Comparison of ENCODE assay signal across 8 mouse cellular contexts in the genomic region with DNA sequence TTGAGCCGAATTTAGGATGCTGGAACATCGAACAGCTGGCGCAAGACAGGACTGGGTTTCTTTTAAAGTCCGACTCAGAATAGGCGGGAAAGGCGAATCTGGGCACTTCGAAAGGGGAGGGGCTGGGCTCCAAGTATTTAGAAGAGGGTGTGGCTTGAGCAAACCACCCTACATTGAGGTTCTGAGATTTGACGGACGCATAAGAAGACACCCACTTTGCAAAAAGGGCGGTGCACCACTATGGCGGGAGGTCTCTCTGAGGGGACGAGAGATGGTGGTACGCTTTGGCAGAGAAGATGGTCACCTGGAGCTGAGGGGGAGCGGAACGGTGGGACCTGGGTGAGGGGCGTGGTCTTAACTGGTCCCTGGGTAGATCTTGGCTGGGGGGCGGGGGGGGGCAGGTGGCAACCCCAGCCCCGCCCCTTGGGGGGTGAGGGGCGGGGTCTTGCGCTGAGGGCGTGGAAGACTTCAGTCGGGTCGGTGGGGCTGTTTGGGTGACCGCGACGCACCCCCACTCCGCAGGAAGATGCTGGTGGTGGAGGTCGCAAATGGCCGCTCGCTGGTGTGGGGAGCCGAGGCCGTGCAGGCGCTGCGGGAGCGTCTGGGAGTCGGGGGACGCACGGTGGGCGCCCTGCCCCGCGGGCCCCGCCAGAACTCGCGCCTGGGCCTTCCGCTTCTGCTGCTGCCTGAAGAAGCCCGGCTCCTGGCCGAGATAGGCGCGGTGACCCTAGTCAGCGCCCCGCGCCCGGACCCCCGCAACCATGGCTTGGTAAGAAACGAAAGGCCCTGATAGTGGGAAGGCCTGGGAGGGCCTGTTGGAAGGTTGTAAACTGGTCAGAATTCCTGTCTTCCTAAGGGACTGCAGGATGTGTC. TPM values are rescaled to one million over a fixed set of nuclear protein-coding genes. Genes with fewer than 3 reads are reported as not detected.
A peak's percentile ranks its signal among the peaks of the same experiment; 100 is the strongest.
DNase-seq lines count a peak whose midpoint lies in the region; ATAC-seq and TF ChIP-seq lines count a peak whose summit lies in the region.

No protein-coding gene starts in this region.

- no peaks in the 10 kb centered on the region for H3K9me3 ChIP-seq in E14TG2a.4 (ENCODE audit: low read length)
- H3K9me3 ChIP-seq in heart, embryonic 15.5 days (replicated peaks), result no peaks in the 10 kb centered on the region
- no peaks in the 10 kb centered on the region for H3K9me3 ChIP-seq in neural tube, embryonic 14.5 days (ENCODE audit: control insufficient read depth, low read length)

- TF ChIP-seq POLR2A in embryonic fibroblast, embryonic 13.5 days (IDR thresholded peaks at IDR 0.05; ENCODE audit: low read depth, low read length), result peak; percentile 55; the same call in 1 of the 2 replicates
- TF ChIP-seq POLR2A in lung, adult 2 months (IDR thresholded peaks at IDR 0.05; ENCODE audit: borderline replicate concordance, extremely low read depth, low read depth, low read length), result no peak

- peak overlapping the region; percentile 94 for H3K9ac ChIP-seq in heart, embryonic 15.5 days
- peak overlapping the region; percentile 76 for H3K9ac ChIP-seq in neural tube, embryonic 14.5 days (replicated peaks; ENCODE audit: low read depth, low read length)

- peak; percentile 60 for ATAC-seq in heart, embryonic 15.5 days (replicated peaks; ENCODE audit: insufficient number of reproducible peaks, insufficient read depth, low FRiP score, low read depth)
- ATAC-seq in neural tube, embryonic 14.5 days (ENCODE audit: low read depth), result peak; percentile 42

- H3K27me3 ChIP-seq in E14TG2a.4 (ENCODE audit: insufficient read depth, low read length), result peaks cover 13% of the 10 kb centered on the region
- no peaks in the 10 kb centered on the region for H3K27me3 ChIP-seq in heart, embryonic 15.5 days
- no peaks in the 10 kb centered on the region for H3K27me3 ChIP-seq in neural tube, embryonic 14.5 days (ENCODE audit: control insufficient read depth, insufficient read depth, low read length)

- peak overlapping the region; percentile 91 for H3K27ac ChIP-seq in embryonic fibroblast, embryonic 13.5 days (ENCODE audit: insufficient read depth, low read length)
- H3K27ac ChIP-seq in heart, embryonic 15.5 days, result peak overlapping the region; percentile 97
- H3K27ac ChIP-seq in neural tube, embryonic 14.5 days (ENCODE audit: low read depth, low read length), result peak overlapping the region; percentile 85

- peak; percentile 84 for DNase-seq in brain, adult 2 months (ENCODE audit: low read depth, low spot score)
- peak; percentile 86 for DNase-seq in kidney, postnatal 10 days
- peak; percentile 58 for DNase-seq in lung, adult 2 months
- DNase-seq in testis, postnatal 10 days (ENCODE audit: low spot score), result peak; percentile 83

- H3K4me2 ChIP-seq in heart, embryonic 15.5 days, result peak overlapping the region; percentile 94
- H3K4me2 ChIP-seq in neural tube, embryonic 14.5 days (ENCODE audit: low read depth, low read length), result peak overlapping the region; percentile 78

- no peak for TF ChIP-seq CTCF in E14TG2a.4 (conservative IDR thresholded peaks at IDR 0.05; ENCODE audit: low read length)
- no peak for TF ChIP-seq CTCF in embryonic fibroblast, embryonic 13.5 days (IDR thresholded peaks at IDR 0.05; ENCODE audit: borderline replicate concordance, insufficient read depth, low read length)
- no peak for TF ChIP-seq CTCF in lung, adult 2 months (IDR thresholded peaks at IDR 0.05; ENCODE audit: insufficient read depth, low read length)

- under 1% methylated on average over 55 of the region's 55 CpGs for WGBS in heart, embryonic 15.5 days
- WGBS in lung, adult 2 months, result 1% methylated on average over 48 of the region's 55 CpGs
- under 1% methylated on average over 47 of the region's 55 CpGs for WGBS in neural tube, embryonic 14.5 days

- H3K4me3 ChIP-seq in E14TG2a.4 (replicated peaks; ENCODE audit: low read length), result peak overlapping the region; percentile 92
- peak overlapping the region; percentile 80 for H3K4me3 ChIP-seq in embryonic fibroblast, embryonic 13.5 days (ENCODE audit: insufficient read depth, low read length)
- peak overlapping the region; percentile 70 for H3K4me3 ChIP-seq in heart, embryonic 15.5 days
- peak overlapping the region; percentile 60 for H3K4me3 ChIP-seq in lung, adult 2 months (replicated peaks; ENCODE audit: extremely low read depth, low read depth, low read length)
- H3K4me3 ChIP-seq in neural tube, embryonic 14.5 days (ENCODE audit: low read depth, low read length), result peak overlapping the region; percentile 56

- H3K4me1 ChIP-seq in E14TG2a.4 (replicated peaks; ENCODE audit: low read depth, low read length), result peaks cover 27% of the 10 kb centered on the region
- H3K4me1 ChIP-seq in embryonic fibroblast, embryonic 13.5 days (ENCODE audit: control insufficient read depth, insufficient read depth, low read length), result no peaks in the 10 kb centered on the region; the same call in 1 of the 2 replicates
- H3K4me1 ChIP-seq in heart, embryonic 15.5 days (replicated peaks), result peaks cover 21% of the 10 kb centered on the region
- no peaks in the 10 kb centered on the region for H3K4me1 ChIP-seq in lung, adult 2 months (ENCODE audit: control insufficient read depth, insufficient read depth, low read length)
- H3K4me1 ChIP-seq in neural tube, embryonic 14.5 days (ENCODE audit: control insufficient read depth, insufficient read depth, low read length), result peaks cover 16% of the 10 kb centered on the region; the same call in 1 of the 2 replicates

- H3K36me3 ChIP-seq in E14TG2a.4 (ENCODE audit: insufficient read depth, low read length), result peaks cover 56% of the 10 kb centered on the region
- peaks cover 32% of the 10 kb centered on the region for H3K36me3 ChIP-seq in heart, embryonic 15.5 days
- 0 out of 2 replicates have a peak, but pooled peaks cover 4% of the 10 kb centered on the region for H3K36me3 ChIP-seq in neural tube, embryonic 14.5 days (ENCODE audit: control insufficient read depth, insufficient read depth, low read length)

RNA-seq across cellular contexts. Expression of a gene that starts 1.0 kb away (rescaled TPM):
- 82.2 and 94.6 TPM in 2 replicates for polyA plus RNA-seq in embryonic fibroblast, embryonic 13.5 days (2011; ENCODE audit: insufficient read length, low read depth, missing spikeins)
- 30.1 and 44.1 TPM in 2 replicates for polyA plus RNA-seq in heart, embryonic 15.5 days (2015; fragmentation: Nextera tagmentation; extraction: Ambion mirVana)
- 59.9 and 60.1 TPM in 2 replicates for polyA plus RNA-seq in lung, adult 2 months (2012; rRNA removed)
- polyA plus RNA-seq in neural tube, embryonic 14.5 days (2014; fragmentation: Nextera tagmentation; extraction: Ambion mirVana), result 74.9 and 76.4 TPM in 2 replicates

RNA-seq across cellular contexts. Expression of a gene that starts 1.6 kb away (rescaled TPM):
- 81.5 and 85.6 TPM in 2 replicates for polyA plus RNA-seq in embryonic fibroblast, embryonic 13.5 days (2011; ENCODE audit: insufficient read length, low read depth, missing spikeins)
- 198 and 226 TPM in 2 replicates for polyA plus RNA-seq in heart, embryonic 15.5 days (2015; fragmentation: Nextera tagmentation; extraction: Ambion mirVana)
- polyA plus RNA-seq in lung, adult 2 months (2012; rRNA removed), result 100.0 and 102 TPM in 2 replicates
- 255 and 265 TPM in 2 replicates for polyA plus RNA-seq in neural tube, embryonic 14.5 days (2014; fragmentation: Nextera tagmentation; extraction: Ambion mirVana)

RNA-seq across cellular contexts. Expression of a gene that starts 9.5 kb away (rescaled TPM):
- polyA plus RNA-seq in embryonic fibroblast, embryonic 13.5 days (2011; ENCODE audit: insufficient read length, low read depth, missing spikeins), result 1,255 and 1,395 TPM in 2 replicates
- polyA plus RNA-seq in heart, embryonic 15.5 days (2015; fragmentation: Nextera tagmentation; extraction: Ambion mirVana), result 826 and 843 TPM in 2 replicates
- 1,077 and 1,126 TPM in 2 replicates for polyA plus RNA-seq in lung, adult 2 months (2012; rRNA removed)
- polyA plus RNA-seq in neural tube, embryonic 14.5 days (2014; fragmentation: Nextera tagmentation; extraction: Ambion mirVana), result 703 and 810 TPM in 2 replicates

RNA-seq across cellular contexts. Expression of a gene that starts 17.0 kb away (rescaled TPM):
- polyA plus RNA-seq in embryonic fibroblast, embryonic 13.5 days (2011; ENCODE audit: insufficient read length, low read depth, missing spikeins), result 10.5 and 10.7 TPM in 2 replicates
- 4.1 and 7.8 TPM in 2 replicates for polyA plus RNA-seq in heart, embryonic 15.5 days (2015; fragmentation: Nextera tagmentation; extraction: Ambion mirVana)
- 79.8 and 83.7 TPM in 2 replicates for polyA plus RNA-seq in lung, adult 2 months (2012; rRNA removed)
- 4.1 and 6.2 TPM in 2 replicates for polyA plus RNA-seq in neural tube, embryonic 14.5 days (2014; fragmentation: Nextera tagmentation; extraction: Ambion mirVana)

RNA-seq across cellular contexts. Expression of a gene that starts 25.9 kb away (rescaled TPM):
- 0.79 TPM in 1 of 2 replicates, not detected in the other for polyA plus RNA-seq in embryonic fibroblast, embryonic 13.5 days (2011; ENCODE audit: insufficient read length, low read depth, missing spikeins)
- polyA plus RNA-seq in heart, embryonic 15.5 days (2015; fragmentation: Nextera tagmentation; extraction: Ambion mirVana), result 0.86 and 1.2 TPM in 2 replicates
- polyA plus RNA-seq in lung, adult 2 months (2012; rRNA removed), result 15.3 and 27.7 TPM in 2 replicates
- polyA plus RNA-seq in neural tube, embryonic 14.5 days (2014; fragmentation: Nextera tagmentation; extraction: Ambion mirVana), result 0.12 and 0.35 TPM in 2 replicates

Comparison
In these comparisons a context has a peak if more than half of its experiments do, and no peak if none do; other contexts are left out.
1. Peak in every context shown above with its lines: DNase-seq, ATAC-seq, H3K4me3 ChIP-seq and H3K27ac ChIP-seq.